Mouse (Mus musculus): ENCODE measurements around the gene Piwil4. TPM values are rescaled to one million over a fixed set of nuclear protein-coding genes. Genes with fewer than 3 reads are reported as not detected.

The Piwil4 gene
- polyA plus RNA-seq, 1 experiment: not detected

DNA sequence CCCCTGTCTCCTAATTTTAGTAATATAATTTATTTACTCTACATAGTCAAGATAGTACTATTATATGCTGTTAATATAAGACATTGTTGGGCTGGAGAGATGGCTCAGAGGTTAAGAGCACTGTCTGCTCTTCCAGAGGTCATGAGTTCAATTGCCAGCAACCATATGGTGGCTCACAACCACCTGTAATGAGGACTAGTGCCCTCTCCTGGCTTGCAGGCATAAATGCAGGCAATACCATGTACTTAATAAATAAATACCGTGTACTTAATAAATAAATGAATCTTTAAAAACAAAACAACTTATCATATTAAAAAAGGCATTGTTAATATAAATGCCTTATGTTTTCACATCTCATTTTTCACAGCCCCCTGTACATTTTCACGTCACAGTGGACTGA is 86.5 kb downstream of the Piwil4 start:
- no peaks in the 10 kb centered on the region for H3K9me3 ChIP-seq
- H3K4me1 ChIP-seq: peaks cover 3% of the 10 kb centered on the region; the same call in 1 of the 2 replicates
- no peaks in the 10 kb centered on the region for H3K36me3 ChIP-seq (replicated peaks; ENCODE audit: low read length)
- TF ChIP-seq GATA1 (IDR thresholded peaks at IDR 0.05; ENCODE audit: borderline replicate concordance, low read length) (no peak), FLI1 (IDR thresholded peaks at IDR 0.05; ENCODE audit: low read length) (no peak)
- peaks cover 27% of the 10 kb centered on the region for H3K27me3 ChIP-seq (replicated peaks)
- H3K4me3 ChIP-seq (replicated peaks): no peak overlapping the region

DNA sequence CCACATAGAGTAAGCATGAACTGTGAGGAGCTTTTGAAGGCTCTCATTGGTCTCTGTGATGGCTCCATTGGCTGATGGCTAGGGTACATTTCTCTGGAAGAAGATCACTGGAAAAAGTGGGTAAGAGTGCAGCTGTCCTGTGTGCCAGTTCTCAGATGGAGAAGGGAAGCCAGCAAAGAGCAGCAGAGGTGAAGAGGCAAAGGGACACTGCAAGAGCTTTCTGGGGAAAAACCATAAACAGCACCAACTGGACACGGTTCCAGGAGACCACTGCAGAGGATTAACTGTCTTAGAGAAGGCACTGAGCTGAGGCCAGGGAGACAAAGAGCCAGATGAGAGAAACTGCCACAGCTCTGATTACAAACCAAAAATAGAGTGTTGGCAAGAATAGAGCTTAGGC is 87.8 kb downstream of the Piwil4 start:
- Histone ChIP-seq H3K27me3 (replicated peaks) (peaks cover 35% of the 10 kb centered on the region), H3K36me3 (replicated peaks; ENCODE audit: low read length) (no peaks in the 10 kb centered on the region), H3K4me1 (no peaks in the 10 kb centered on the region), H3K9me3 (no peaks in the 10 kb centered on the region), H3K4me3 (replicated peaks) (no peak overlapping the region)
- TF ChIP-seq GATA1 (IDR thresholded peaks at IDR 0.05; ENCODE audit: borderline replicate concordance, low read length) (no peak), FLI1 (IDR thresholded peaks at IDR 0.05; ENCODE audit: low read length) (no peak)

DNA sequence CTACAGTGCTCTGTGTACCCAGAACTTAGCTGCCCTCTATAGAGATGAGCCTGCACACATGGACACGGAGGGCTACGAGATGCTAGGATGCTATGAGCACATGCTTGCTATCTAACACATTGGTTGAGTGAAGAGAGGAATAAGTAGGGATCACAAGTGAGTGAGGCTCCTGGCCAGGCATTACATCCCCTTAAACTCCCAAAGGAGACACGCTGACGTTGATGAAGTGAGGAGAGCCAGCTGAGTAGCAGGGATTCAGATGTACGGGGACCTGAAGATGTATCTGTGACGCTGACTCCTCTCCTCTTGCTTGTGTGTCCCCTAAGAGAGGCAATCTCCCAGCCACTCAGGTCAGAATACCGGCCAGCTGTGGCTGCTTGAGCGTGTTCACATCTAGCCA is 92.7 kb downstream of the Piwil4 start:
- peaks cover 10% of the 10 kb centered on the region for H3K9me3 ChIP-seq
- H3K36me3 ChIP-seq (replicated peaks; ENCODE audit: low read length): no peaks in the 10 kb centered on the region
- H3K4me1 ChIP-seq: peaks cover under 1% of the 10 kb centered on the region; the same call in 1 of the 2 replicates
- peaks cover 62% of the 10 kb centered on the region for H3K27me3 ChIP-seq (replicated peaks)
- TF ChIP-seq FLI1 (IDR thresholded peaks at IDR 0.05; ENCODE audit: low read length) (no peak), GATA1 (IDR thresholded peaks at IDR 0.05; ENCODE audit: borderline replicate concordance, low read length) (no peak)
- H3K4me3 ChIP-seq (replicated peaks): no peak overlapping the region

DNA sequence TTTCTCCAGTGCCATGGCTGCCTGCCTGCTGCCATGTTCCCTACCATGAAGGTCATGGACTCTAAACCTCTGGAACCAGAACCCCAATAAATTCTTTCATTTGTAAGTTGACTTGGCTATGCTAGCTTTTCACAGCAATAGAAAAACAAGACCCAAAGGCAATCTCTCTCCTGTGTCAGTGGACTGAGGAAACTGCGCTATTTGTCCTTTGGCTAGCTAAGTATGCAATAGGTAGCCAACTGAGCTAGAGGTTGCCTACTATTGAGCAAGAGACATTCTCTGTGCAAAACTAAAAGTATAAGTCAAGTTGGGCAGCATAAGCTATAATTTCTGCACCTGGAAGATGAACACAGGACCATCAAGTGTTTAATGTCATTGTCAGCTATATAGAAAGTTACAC is 93.9 kb downstream of the Piwil4 start:
- H3K4me1 ChIP-seq: peaks cover 12% of the 10 kb centered on the region
- TF ChIP-seq FLI1 (IDR thresholded peaks at IDR 0.05; ENCODE audit: low read length) (no peak), GATA1 (IDR thresholded peaks at IDR 0.05; ENCODE audit: borderline replicate concordance, low read length) (no peak)
- H3K36me3 ChIP-seq (replicated peaks; ENCODE audit: low read length): no peaks in the 10 kb centered on the region
- H3K27me3 ChIP-seq (replicated peaks): peaks cover 64% of the 10 kb centered on the region
- no peak overlapping the region for H3K4me3 ChIP-seq (replicated peaks)
- H3K9me3 ChIP-seq: peaks cover 10% of the 10 kb centered on the region

Other genes with a start within 250 kb of the Piwil4 start
- gene Kdm4d, start 240.3 kb downstream of the Piwil4 start, polyA plus RNA-seq (2012; ENCODE audit: insufficient read depth, low replicate concordance): 0.07 TPM in 1 of 2 replicates, not detected in the other
- 24.0 TPM in 1 of 2 replicates, not detected in the other for gene Cwc15, start 240.1 kb downstream of the Piwil4 start, polyA plus RNA-seq (2012; ENCODE audit: insufficient read depth, low replicate concordance)
- gene Amotl1, start 95.7 kb downstream of the Piwil4 start, polyA plus RNA-seq (2012; ENCODE audit: insufficient read depth, low replicate concordance): not detected in 2 replicates
- gene Fut4, start 11.7 kb upstream of the Piwil4 start, polyA plus RNA-seq (2012; ENCODE audit: insufficient read depth, low replicate concordance): 0.02 TPM in 1 of 2 replicates, not detected in the other
- gene 1700012B09Rik, start 30.3 kb upstream of the Piwil4 start, polyA plus RNA-seq (2012; ENCODE audit: insufficient read depth, low replicate concordance): not detected in 2 replicates
- gene Mre11a, start 43.9 kb upstream of the Piwil4 start, polyA plus RNA-seq (2012; ENCODE audit: insufficient read depth, low replicate concordance): 2.3 and 2.8 TPM in 2 replicates
- gene Ankrd49, start 44.1 kb upstream of the Piwil4 start, polyA plus RNA-seq (2012; ENCODE audit: insufficient read depth, low replicate concordance): 5.4 and 6.1 TPM in 2 replicates
- not detected in 2 replicates for gene Gpr83, start 119.5 kb upstream of the Piwil4 start, polyA plus RNA-seq (2012; ENCODE audit: insufficient read depth, low replicate concordance)
- gene Izumo1r, start 163.2 kb upstream of the Piwil4 start, polyA plus RNA-seq (2012; ENCODE audit: insufficient read depth, low replicate concordance): not detected in 2 replicates

Measured in megakaryocyte, embryonic 14.5 days (primary cell).